Mouse (Mus musculus) myocyte (in vitro differentiated cells): Measurements from ENCODE around the gene Tceal5. TPM values are rescaled to one million over a fixed set of nuclear protein-coding genes. Genes with fewer than 3 reads are reported as not detected.

Source experiments
- H3K27me3 ChIP-seq: one replicate; pipeline ENCODE4 v1.6.1; 2011; ENCODE audit not compliant: control insufficient read depth, insufficient read depth, insufficient read length
- H3K36me3 ChIP-seq: one replicate; pipeline ENCODE4 v1.6.1; 2011; ENCODE audit not compliant: control insufficient read depth, insufficient read depth
- H3K4me2 ChIP-seq: one replicate; pipeline ENCODE4 v1.6.1; 2011; ENCODE audit warnings: low read depth, control low read depth
- H3K4me3 ChIP-seq: one replicate; pipeline ENCODE4 v1.5.1; 2011; ENCODE audit warnings: mild to moderate bottlenecking, control low read depth, moderate library complexity
- H3K79me2 ChIP-seq: one replicate; pipeline ENCODE4 v1.6.1; 2011; ENCODE audit not compliant: control insufficient read depth, insufficient read depth
- H3ac ChIP-seq: one replicate; pipeline ENCODE4 v1.6.1; 2011; ENCODE audit not compliant: control insufficient read depth, insufficient read length
- CEBPB ChIP-seq: IDR thresholded peaks from 2 replicates; pipeline ENCODE4 v1.6.1; 2011; ENCODE audit warnings: mild to moderate bottlenecking, moderate library complexity; ENCODE audit not compliant: poor library complexity, insufficient read depth, severe bottlenecking
- E2F4 ChIP-seq: IDR thresholded peaks from one replicate; pipeline ENCODE4 v1.6.1; 2011; ENCODE audit warnings: mild to moderate bottlenecking, control low read depth, moderate library complexity; ENCODE audit not compliant: insufficient read depth
- MAX ChIP-seq: IDR thresholded peaks from one replicate; pipeline ENCODE4 v1.6.1; 2011; ENCODE audit warnings: low read depth, mild to moderate bottlenecking, control low read depth
- MYOD1 ChIP-seq, 3 experiments: IDR thresholded peaks; one replicate each; pipeline ENCODE4 v1.6.1; 2011; ENCODE audit warnings: control low read depth in 2 of 3, low read depth in 2 of 3, mild to moderate bottlenecking in 2 of 3, moderate library complexity in 1 of 3; ENCODE audit not compliant: insufficient read length in 2 of 3, control insufficient read depth in 1 of 3
- MYOG ChIP-seq, 3 experiments: IDR thresholded peaks; one replicate each; pipeline ENCODE4 v1.6.1; 2011; ENCODE audit warnings: control low read depth in 2 of 3, low read depth in 2 of 3, mild to moderate bottlenecking in 2 of 3; ENCODE audit not compliant: insufficient read length in 2 of 3, control insufficient read depth in 1 of 3, insufficient read depth in 1 of 3
- POLR2A ChIP-seq: IDR thresholded peaks from one replicate; pipeline ENCODE4 v1.6.1; 2011; ENCODE audit warnings: low read depth, mild to moderate bottlenecking, control low read depth, moderate library complexity; ENCODE audit not compliant: insufficient read length
- POLR2AphosphoS2 ChIP-seq: IDR thresholded peaks from one replicate; pipeline ENCODE4 v1.6.1; 2011; ENCODE audit warnings: low read depth, control low read depth; ENCODE audit not compliant: insufficient read length
- REST ChIP-seq: IDR thresholded peaks from one replicate; pipeline ENCODE4 v1.6.1; 2011; ENCODE audit warnings: mild to moderate bottlenecking, control low read depth, moderate library complexity; ENCODE audit not compliant: insufficient read depth, insufficient read length
- SRF ChIP-seq: IDR thresholded peaks from one replicate; pipeline ENCODE4 v1.6.1; 2011; ENCODE audit warnings: low read depth; ENCODE audit not compliant: control insufficient read depth, insufficient read length
- TCF12 ChIP-seq: IDR thresholded peaks from one replicate; pipeline ENCODE4 v1.6.1; 2011; ENCODE audit warnings: mild to moderate bottlenecking, control low read depth; ENCODE audit not compliant: poor library complexity, insufficient read depth, severe bottlenecking
- TCF3 ChIP-seq: IDR thresholded peaks from one replicate; pipeline ENCODE4 v1.6.1; 2011; ENCODE audit warnings: low read depth, control low read depth; ENCODE audit not compliant: insufficient read length
- USF1 ChIP-seq: IDR thresholded peaks from one replicate; pipeline ENCODE4 v1.6.1; 2011; ENCODE audit warnings: low read depth, mild to moderate bottlenecking, control low read depth, moderate library complexity
- polyA plus RNA-seq: library from polyadenylated mRNA; unstranded; fragments of >200 nt; fragmentation: generic; extraction: Trizol; gene quantifications from one replicate; pipeline ENCODE4 v1.2.1, GENCODE M21; 2012; ENCODE audit warnings: missing spikeins

Tceal5 gene
- polyA plus RNA-seq, 1 experiment, result 17.5 TPM

DNA sequence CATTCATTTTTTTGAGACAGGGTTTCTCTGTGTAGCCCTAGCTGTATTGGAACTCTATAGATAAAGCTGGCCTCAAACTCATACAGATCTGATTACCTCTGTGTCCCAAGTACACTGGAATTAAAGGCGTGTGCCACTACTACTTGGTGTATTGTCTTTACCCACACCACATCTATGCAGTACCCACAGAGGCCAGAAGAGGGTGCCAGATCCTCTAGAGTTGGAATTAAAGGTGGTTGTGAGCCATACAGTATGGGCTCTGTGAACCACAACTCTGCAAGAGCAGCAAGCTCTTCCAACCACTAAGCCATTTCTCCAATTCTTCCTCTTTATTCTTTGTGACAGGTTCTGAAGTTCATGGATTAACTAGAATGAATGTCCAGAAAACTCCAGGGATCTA, 6.8 kb downstream of the Tceal5 start:
- Histone ChIP-seq H3K4me3 (no peak overlapping the region), H3K79me2 (no peaks in the 10 kb centered on the region), H3K4me2 (no peak overlapping the region), H3K36me3 (no peaks in the 10 kb centered on the region), H3ac (no peak overlapping the region), H3K27me3 (no peaks in the 10 kb centered on the region)
- TF ChIP-seq SRF, result no peak

DNA sequence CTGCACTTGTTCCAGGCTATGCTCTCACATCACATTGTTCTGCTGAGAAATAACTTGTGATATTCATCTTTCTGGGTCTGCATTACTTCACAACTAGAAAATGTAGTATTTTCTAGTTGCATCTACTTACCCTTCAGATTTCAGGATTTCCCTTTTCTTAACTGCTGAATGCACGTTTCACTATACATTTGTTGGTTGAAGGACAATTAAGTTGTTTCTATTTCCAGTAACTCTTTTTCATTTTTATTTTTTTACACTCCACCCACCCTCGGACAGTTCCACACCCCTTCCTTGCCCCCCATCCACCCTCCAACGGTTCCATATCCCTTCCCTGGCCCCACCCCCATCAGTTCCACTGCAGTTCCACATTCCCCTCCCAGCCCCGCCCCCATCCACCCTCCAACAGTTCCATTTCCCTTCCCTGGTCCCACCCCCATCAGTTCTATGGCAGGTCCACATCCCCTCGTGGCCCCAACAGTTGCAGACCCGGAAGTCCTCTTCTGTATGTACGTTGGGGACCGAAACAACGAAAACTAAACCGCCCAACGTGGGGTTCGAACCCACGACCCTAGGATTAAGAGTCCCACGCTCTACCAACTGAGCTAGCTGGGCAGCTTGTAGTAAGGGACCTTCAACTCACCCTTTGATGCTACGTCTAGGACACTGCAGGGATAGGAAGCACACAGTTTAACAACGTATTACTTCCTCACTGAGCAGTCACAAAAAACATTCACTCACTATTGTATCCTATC, 8.3 kb downstream of the Tceal5 start:
- TF ChIP-seq REST (no peak), POLR2AphosphoS2 (no peak), SRF (no peak), MAX (no peak), MYOG (IDR thresholded peaks at IDR 0.05; ENCODE audit: control insufficient read depth in 1 of 3, insufficient read depth in 1 of 3, insufficient read length in 2 of 3, low read depth in 2 of 3) (no peak), E2F4 (no peak), TCF12 (no peak), MYOD1 (IDR thresholded peaks at IDR 0.05; ENCODE audit: control insufficient read depth in 1 of 3, insufficient read length in 2 of 3, low read depth in 2 of 3) (no peak), USF1 (no peak), CEBPB (no peak), TCF3 (no peak), POLR2A (no peak)
- Histone ChIP-seq H3K79me2 (no peaks in the 10 kb centered on the region), H3K4me2 (no peak overlapping the region), H3K27me3 (no peaks in the 10 kb centered on the region), H3K36me3 (no peaks in the 10 kb centered on the region), H3ac (no peak overlapping the region), H3K4me3 (no peak overlapping the region)

DNA sequence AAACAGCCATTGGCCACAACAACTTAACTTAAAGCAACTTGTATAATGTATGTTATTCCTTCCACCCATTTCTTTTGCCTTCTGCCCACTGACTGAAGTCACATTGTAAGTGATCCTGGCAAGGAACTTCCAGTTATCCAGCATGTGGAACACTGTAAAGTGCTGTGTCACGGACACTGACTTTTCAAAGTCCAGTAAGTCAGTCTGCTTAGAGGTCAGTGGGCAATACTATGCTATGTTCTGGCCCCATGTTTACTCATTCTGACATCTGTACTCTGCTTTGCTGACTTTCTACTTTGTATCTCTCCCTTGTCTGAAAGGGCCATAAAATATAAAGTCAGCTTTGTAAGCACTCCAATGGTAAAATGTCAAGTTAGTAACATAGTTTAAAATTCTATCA, 20.6 kb downstream of the Tceal5 start:
- TF ChIP-seq MAX (no peak), POLR2AphosphoS2 (no peak), MYOG (IDR thresholded peaks at IDR 0.05; ENCODE audit: control insufficient read depth in 1 of 3, insufficient read depth in 1 of 3, insufficient read length in 2 of 3, low read depth in 2 of 3) (no peak), TCF3 (no peak), TCF12 (no peak), SRF (no peak), POLR2A (no peak), REST (no peak), MYOD1 (IDR thresholded peaks at IDR 0.05; ENCODE audit: control insufficient read depth in 1 of 3, insufficient read length in 2 of 3, low read depth in 2 of 3) (no peak), CEBPB (no peak), E2F4 (no peak), USF1 (no peak)

DNA sequence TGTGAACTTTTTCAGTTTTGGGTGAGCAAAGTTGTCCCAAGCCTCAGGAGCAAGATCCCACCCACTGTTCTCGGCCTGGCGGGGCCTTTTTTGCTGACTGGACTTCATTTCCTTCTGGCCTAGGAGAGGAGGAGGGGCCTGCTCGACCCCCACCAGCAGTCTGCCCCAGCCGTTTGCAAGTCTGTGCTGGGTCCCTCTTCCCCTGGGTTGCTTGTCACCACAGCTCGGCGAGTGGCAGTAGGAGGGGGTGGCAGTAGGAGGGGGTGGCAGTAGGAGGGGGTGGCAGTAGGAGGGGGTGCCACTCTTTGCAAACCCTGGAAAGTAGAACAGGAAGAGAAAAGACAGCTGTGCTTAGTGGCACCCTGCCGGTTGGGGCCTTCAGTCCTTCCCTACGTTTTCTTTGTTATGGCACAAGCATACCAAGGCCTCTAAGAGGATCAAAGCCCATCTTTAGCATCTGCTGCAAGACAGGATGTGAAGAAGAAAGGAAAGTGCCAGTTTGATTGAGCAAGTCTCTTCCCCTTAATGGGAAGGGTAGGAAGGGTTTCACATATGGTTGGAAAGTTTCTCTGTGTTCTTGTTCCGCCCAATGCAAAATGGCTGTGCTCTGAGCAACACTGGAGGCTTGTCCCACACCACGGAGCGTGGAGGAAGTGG, 22.7 kb downstream of the Tceal5 start:
- Histone ChIP-seq H3K36me3 (no peaks in the 10 kb centered on the region), H3K79me2 (no peaks in the 10 kb centered on the region), H3K27me3 (no peaks in the 10 kb centered on the region), H3K4me2 (no peak overlapping the region), H3ac (no peak overlapping the region), H3K4me3 (no peak overlapping the region)
- no peak for TF ChIP-seq REST
- no peak for TF ChIP-seq CEBPB
- TF ChIP-seq TCF3, result no peak
- no peak for TF ChIP-seq MYOG (IDR thresholded peaks at IDR 0.05; ENCODE audit: control insufficient read depth in 1 of 3, insufficient read depth in 1 of 3, insufficient read length in 2 of 3, low read depth in 2 of 3)
- no peak for TF ChIP-seq TCF12

More for the DNA sequence above, 20.6 kb downstream of the Tceal5 start:
- Histone ChIP-seq H3K27me3 (no peaks in the 10 kb centered on the region), H3ac (no peak overlapping the region), H3K4me3 (no peak overlapping the region), H3K79me2 (no peaks in the 10 kb centered on the region), H3K4me2 (no peak overlapping the region), H3K36me3 (no peaks in the 10 kb centered on the region)

DNA sequence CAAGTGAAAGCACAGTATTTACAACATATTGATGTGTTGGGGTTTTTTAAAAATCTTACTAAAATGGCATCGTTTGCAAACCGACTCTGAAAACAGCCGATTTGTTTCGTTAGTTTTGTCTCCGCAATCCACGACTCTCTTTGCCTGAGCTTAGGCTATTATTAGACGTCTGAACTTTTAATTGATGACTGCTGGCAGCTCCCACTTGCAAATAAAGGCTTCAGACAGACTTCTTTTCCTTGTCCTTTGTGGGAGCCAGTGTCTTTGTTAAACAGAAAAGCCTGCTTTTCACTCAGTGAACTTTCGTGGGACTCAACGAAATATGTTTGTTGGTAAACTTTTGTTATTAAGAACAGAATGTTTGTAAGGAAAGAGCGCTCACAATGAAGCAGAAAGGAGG, 30.9 kb downstream of the Tceal5 start:
- Histone ChIP-seq H3K36me3 (no peaks in the 10 kb centered on the region), H3K4me3 (peak overlapping the region; percentile 82), H3K79me2 (peaks cover 7% of the 10 kb centered on the region), H3K27me3 (no peaks in the 10 kb centered on the region), H3ac (no peak overlapping the region), H3K4me2 (peak overlapping the region; percentile 77)
- TF ChIP-seq E2F4 (no peak), MYOG (IDR thresholded peaks at IDR 0.05; ENCODE audit: control insufficient read depth in 1 of 3, insufficient read depth in 1 of 3, insufficient read length in 2 of 3, low read depth in 2 of 3) (no peak), MAX (no peak), POLR2A (no peak), USF1 (no peak), MYOD1 (IDR thresholded peaks at IDR 0.05; ENCODE audit: control insufficient read depth in 1 of 3, insufficient read length in 2 of 3, low read depth in 2 of 3) (no peak), POLR2AphosphoS2 (no peak), TCF3 (no peak), REST (no peak), TCF12 (no peak)
